Mouse (Mus musculus) liver, postnatal 0 days (tissue): Measurements from ENCODE around the gene Otud6a. TPM values are rescaled to one million over a fixed set of nuclear protein-coding genes. Genes with fewer than 3 reads are reported as not detected.
"Not testable (repeated sequence)": the region's sequence is repeated elsewhere in the genome, so short reads cannot be mapped to it uniquely, and the experiment has no call there.

Experiments
- ATAC-seq: fragments of 200-750 bp; cut with Nextera tagmentation; 2 replicates; pipeline ENCODE4 v1.8.0; 2017; ENCODE audit warnings: mild to moderate bottlenecking, moderate library complexity
- DNase-seq: peaks from one replicate; pipeline ENCODE4 v3.0.0-alpha.2; 2016
- H3K27ac ChIP-seq: fragments of 300-500 bp; sonication (generic); 2 replicates; pipeline ENCODE4 v1.5.1; 2014; ENCODE audit warnings: antibody characterized with exemption, moderate library complexity, mild to moderate bottlenecking, low read depth
- H3K27me3 ChIP-seq: fragments of 300-500 bp; sonication (generic); 2 replicates; pipeline ENCODE4 v1.6.1; 2014; ENCODE audit warnings: low read length, control low read depth, mixed read lengths; ENCODE audit not compliant: insufficient read depth
- H3K36me3 ChIP-seq: fragments of 300-500 bp; sonication (generic); replicated peaks from 2 replicates; pipeline ENCODE4 v1.6.1; 2014; ENCODE audit warnings: mild to moderate bottlenecking, control low read depth, low read length, moderate library complexity, mixed read lengths; ENCODE audit not compliant: insufficient read depth
- H3K4me1 ChIP-seq: fragments of 300-500 bp; sonication (generic); 2 replicates; pipeline ENCODE4 v1.6.1; 2014; ENCODE audit warnings: antibody characterized with exemption, mild to moderate bottlenecking, control low read depth; ENCODE audit not compliant: insufficient read depth
- H3K4me2 ChIP-seq: fragments of 300-500 bp; sonication (generic); 2 replicates; pipeline ENCODE4 v1.6.1; 2014; ENCODE audit warnings: low read depth, mild to moderate bottlenecking, low read length, moderate library complexity, mixed read lengths
- H3K4me3 ChIP-seq: fragments of 300-500 bp; sonication (generic); 2 replicates; pipeline ENCODE4 v1.5.1; 2014; ENCODE audit warnings: low read depth, low read length
- H3K9ac ChIP-seq: fragments of 300-500 bp; sonication (generic); replicated peaks from 2 replicates; pipeline ENCODE4 v1.6.1; 2014; ENCODE audit warnings: mild to moderate bottlenecking, moderate library complexity
- H3K9me3 ChIP-seq: fragments of 300-500 bp; sonication (generic); 2 replicates; pipeline ENCODE4 v1.6.1; 2016; ENCODE audit warnings: mild to moderate bottlenecking, control low read depth, low read length, mixed read lengths
- CTCF ChIP-seq: sonication (generic); IDR thresholded peaks from 2 replicates; pipeline ENCODE4 v1.5.1; 2016; ENCODE audit warnings: antibody characterized with exemption, low read depth
- EP300 ChIP-seq: IDR thresholded peaks from 2 replicates; pipeline ENCODE4 v1.6.1; 2016; ENCODE audit warnings: antibody characterized with exemption, low read depth, mild to moderate bottlenecking
- WGBS: fragments of 180-500 bp; shearing (Covaris S2); extraction: QIAGEN DNeasy Blood & Tissue Kit; methylation state at CpG from one replicate; pipeline ENCODE4 v1.1.7; 2014; ENCODE audit not compliant: insufficient replicate concordance; 5-methylcytosine and 5-hydroxymethylcytosine counted together
- polyA plus RNA-seq: library from polyadenylated mRNA; unstranded; fragments of >200 nt; fragmentation: Nextera tagmentation; extraction: Ambion mirVana; gene quantifications from 2 replicates; pipeline ENCODE4 v1.2.1, GENCODE M21; 2015

Otud6a gene
- polyA plus RNA-seq, 1 experiment from 2014 or later: not detected

DNA sequence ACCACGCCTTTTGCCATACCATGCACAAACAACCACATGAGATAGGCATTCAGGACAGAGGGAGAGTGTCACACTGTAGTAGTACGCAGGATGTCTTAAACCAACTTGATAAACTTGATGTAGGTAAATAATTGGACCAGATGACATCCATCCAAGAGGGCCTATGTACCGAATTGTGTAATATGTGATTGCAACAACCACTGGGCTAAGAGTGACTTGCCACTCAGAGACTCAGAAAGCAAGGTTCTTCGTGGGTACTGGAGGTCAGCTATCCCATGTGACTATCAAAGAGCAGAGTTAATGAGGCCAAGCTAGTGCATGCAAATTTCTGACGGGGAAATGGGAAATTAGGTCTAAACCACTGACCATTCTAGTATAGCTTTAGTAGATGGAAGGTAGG lies 27.2 kb upstream of the Otud6a start:
- H3K27ac ChIP-seq: no peak overlapping the region
- H3K4me3 ChIP-seq: no peak overlapping the region
- H3K27me3 ChIP-seq: no peaks in the 10 kb centered on the region
- WGBS: 55% methylated on average over 5 of the region's 5 CpGs
- TF ChIP-seq CTCF (no peak), EP300 (no peak)
- H3K4me1 ChIP-seq: no peaks in the 10 kb centered on the region
- H3K9me3 ChIP-seq: no peaks in the 10 kb centered on the region
- no peak for ATAC-seq
- no peaks in the 10 kb centered on the region for H3K36me3 ChIP-seq
- no peak overlapping the region for H3K9ac ChIP-seq
- no peak overlapping the region for H3K4me2 ChIP-seq
- DNase-seq: no peak

DNA sequence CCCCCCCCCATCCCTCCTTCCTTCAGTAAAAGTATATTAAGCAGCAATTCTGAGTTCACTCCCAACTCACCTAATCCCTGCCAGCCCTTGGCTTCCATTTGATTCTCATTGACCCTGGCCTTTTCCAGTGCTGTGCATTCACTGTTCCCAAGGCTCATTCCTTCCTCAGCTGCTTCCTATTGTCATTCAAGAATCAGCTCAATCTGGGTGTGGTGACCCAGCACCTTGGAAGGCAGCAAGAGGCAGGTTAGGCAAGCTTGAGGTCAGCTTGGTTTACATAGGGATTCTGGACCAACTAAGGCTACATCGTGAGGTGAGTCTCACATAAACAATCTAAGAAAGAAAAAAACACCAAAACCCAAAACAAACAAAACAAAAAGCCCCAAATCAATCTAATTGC lies 19.6 kb upstream of the Otud6a start:
- H3K4me3 ChIP-seq: no peak overlapping the region
- no peak overlapping the region for H3K9ac ChIP-seq
- H3K4me1 ChIP-seq: no peaks in the 10 kb centered on the region
- no peaks in the 10 kb centered on the region for H3K27me3 ChIP-seq
- 52% methylated on average over 1 of the region's 1 CpGs for WGBS
- no peak for ATAC-seq
- no peak for TF ChIP-seq CTCF
- no peak for TF ChIP-seq EP300
- no peak overlapping the region for H3K27ac ChIP-seq
- DNase-seq: no peak
- H3K9me3 ChIP-seq: no peaks in the 10 kb centered on the region
- no peak overlapping the region for H3K4me2 ChIP-seq
- no peaks in the 10 kb centered on the region for H3K36me3 ChIP-seq

DNA sequence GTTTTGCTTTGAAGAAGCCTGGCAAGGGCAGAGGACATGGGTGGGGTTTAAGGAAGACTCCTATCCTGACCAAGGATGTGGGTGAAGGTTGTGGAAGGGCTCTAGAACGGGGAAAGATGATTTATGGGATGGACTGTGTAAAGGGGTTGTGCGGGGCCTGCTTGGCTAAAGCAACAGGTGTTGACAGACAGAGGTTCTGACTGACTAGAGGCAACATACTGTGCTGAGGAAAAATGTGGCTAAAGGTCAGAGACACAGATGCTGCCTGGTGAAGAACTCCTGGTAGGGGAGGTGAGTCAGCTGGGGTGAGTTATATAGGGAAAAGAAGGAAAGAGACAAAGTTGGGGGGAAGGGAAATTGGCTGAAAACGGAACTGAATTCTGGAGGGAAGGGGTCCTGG lies 3.5 kb downstream of the Otud6a start:
- Histone ChIP-seq H3K4me3 (no peak overlapping the region), H3K4me2 (no peak overlapping the region), H3K9ac (no peak overlapping the region), H3K27ac (no peak overlapping the region), H3K36me3 (no peaks in the 10 kb centered on the region), H3K27me3 (no peaks in the 10 kb centered on the region), H3K4me1 (no peaks in the 10 kb centered on the region), H3K9me3 (no peaks in the 10 kb centered on the region)
- WGBS: 71% methylated on average over 3 of the region's 3 CpGs
- TF ChIP-seq EP300 (no peak), CTCF (no peak)
- DNase-seq (no peak), ATAC-seq (no peak)

DNA sequence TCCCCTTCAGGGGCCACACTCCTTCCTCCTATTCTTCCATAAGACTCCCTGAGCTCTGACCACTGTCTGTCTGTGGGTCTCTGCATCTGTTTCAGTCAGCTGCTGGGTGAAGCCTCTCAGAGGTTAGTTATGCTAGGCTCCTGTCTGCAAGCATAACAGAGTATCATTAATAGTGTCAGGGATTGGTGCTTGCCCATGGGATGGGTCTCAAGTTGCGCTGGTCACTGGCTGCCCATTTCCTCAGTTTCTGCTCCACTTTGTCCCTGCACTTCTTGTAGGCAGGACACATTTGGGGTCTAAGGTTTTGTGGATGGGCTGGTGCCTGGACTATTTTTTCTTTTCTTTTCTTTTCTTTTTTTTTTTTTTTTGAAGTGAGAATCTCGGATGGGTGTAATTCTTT lies 13.8 kb downstream of the Otud6a start, which contains the start of gene Awat2:
Gene Awat2 (minus strand): TSS at position 101 of the 400 bp plus-strand sequence.
- H3K4me3 ChIP-seq, H3K36me3 ChIP-seq, H3K27me3 ChIP-seq, H3K4me2 ChIP-seq, H3K9me3 ChIP-seq, H3K4me1 ChIP-seq, H3K27ac ChIP-seq, ATAC-seq, DNase-seq, H3K9ac ChIP-seq: not testable (repeated sequence)
- WGBS: 82% methylated on average over 2 of the region's 2 CpGs

DNA sequence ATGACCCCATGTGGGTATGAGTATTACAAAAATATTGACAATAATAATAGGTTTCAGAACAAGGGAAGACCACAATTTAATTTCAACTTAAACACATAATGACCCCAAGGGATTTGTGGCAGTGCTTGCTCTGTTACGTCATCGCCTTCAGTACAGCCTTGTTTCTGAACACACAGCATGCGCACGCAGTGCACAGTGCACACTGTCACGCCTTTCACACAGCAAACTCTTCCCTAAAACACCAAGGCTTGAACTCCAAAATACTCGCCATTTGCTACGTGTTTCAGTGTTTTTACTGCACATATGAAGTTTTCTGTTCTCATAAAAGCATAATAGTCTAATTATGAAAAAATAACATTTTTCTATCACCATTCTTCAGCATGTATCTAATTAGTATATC lies 14.7 kb downstream of the Otud6a start:
- no peaks in the 10 kb centered on the region for H3K4me1 ChIP-seq
- H3K4me3 ChIP-seq: no peak overlapping the region
- H3K9me3 ChIP-seq: no peaks in the 10 kb centered on the region
- no peaks in the 10 kb centered on the region for H3K27me3 ChIP-seq
- TF ChIP-seq CTCF (no peak), EP300 (no peak)
- H3K9ac ChIP-seq: no peak overlapping the region
- no peak overlapping the region for H3K4me2 ChIP-seq
- H3K27ac ChIP-seq: no peak overlapping the region
- ATAC-seq (no peak), DNase-seq (no peak)
- WGBS: 90% methylated on average over 7 of the region's 7 CpGs
- H3K36me3 ChIP-seq: no peaks in the 10 kb centered on the region

DNA sequence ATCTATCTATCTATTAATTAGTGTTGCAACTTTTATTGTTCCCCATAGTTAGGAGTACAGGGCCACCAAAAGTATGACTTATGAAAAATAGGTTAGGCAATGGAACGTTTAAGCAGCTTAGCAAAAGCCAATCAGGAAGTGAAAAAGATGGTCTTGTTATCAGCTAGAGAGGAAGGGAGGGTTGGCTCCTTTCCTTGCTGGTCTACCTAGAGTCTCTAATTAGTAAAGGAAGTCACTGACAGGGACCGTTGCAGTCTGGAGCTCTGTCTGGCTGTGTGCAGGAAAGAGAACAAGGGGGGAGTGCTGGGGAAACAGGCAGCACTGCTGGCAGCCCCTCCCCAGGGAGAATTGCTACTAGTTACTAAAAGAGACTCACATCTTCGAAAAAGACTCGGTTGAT lies 39.2 kb downstream of the Otud6a start:
- H3K36me3 ChIP-seq: no peaks in the 10 kb centered on the region
- no peak overlapping the region for H3K27ac ChIP-seq
- H3K4me1 ChIP-seq: no peaks in the 10 kb centered on the region
- TF ChIP-seq CTCF (no peak), EP300 (no peak)
- no peak overlapping the region for H3K4me2 ChIP-seq
- H3K27me3 ChIP-seq: 0 out of 2 replicates have a peak, but pooled peaks cover 3% of the 10 kb centered on the region
- H3K9ac ChIP-seq: no peak overlapping the region
- WGBS: 46% methylated on average over 4 of the region's 4 CpGs
- H3K9me3 ChIP-seq: no peaks in the 10 kb centered on the region
- H3K4me3 ChIP-seq: no peak overlapping the region
- no peak for ATAC-seq
- DNase-seq: no peak

DNA sequence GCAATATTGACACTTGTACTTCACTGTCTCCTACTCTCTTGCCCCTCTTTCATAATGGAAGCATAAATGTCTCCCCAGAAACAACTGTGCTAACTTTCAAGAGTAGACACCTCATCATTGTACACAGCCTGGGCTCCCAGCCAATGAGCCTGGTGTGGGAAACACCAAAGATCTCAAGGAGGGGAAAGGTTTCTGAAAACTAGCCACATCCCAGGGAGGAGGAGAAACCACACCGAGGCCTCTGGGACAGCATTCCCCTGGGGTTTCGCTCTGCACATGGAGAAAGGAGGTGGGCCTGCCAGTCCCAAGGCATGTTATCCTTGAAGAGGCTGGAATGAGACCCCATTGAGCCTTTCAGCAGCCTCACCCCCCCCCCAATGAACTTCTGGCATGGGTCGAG lies 41.3 kb downstream of the Otud6a start:
- TF ChIP-seq CTCF (no peak), EP300 (no peak)
- DNase-seq: no peak
- H3K36me3 ChIP-seq: no peaks in the 10 kb centered on the region
- H3K9ac ChIP-seq: no peak overlapping the region
- no peak for ATAC-seq
- H3K4me2 ChIP-seq: no peak overlapping the region
- H3K27ac ChIP-seq: no peak overlapping the region
- H3K4me1 ChIP-seq: no peaks in the 10 kb centered on the region
- 0 out of 2 replicates have a peak, but pooled peaks cover 3% of the 10 kb centered on the region for H3K27me3 ChIP-seq
- H3K4me3 ChIP-seq: no peak overlapping the region
- no peaks in the 10 kb centered on the region for H3K9me3 ChIP-seq
- 74% methylated on average over 3 of the region's 3 CpGs for WGBS
